Mouse (Mus musculus): ENCODE results near the gene Luc7l. TPM values are rescaled to one million over a fixed set of nuclear protein-coding genes. Genes with fewer than 3 reads are reported as not detected.

Luc7l gene
- polyA plus RNA-seq (2015; fragmentation: Nextera tagmentation; extraction: Ambion mirVana): 87.0 and 99.9 TPM in 2 replicates

DNA sequence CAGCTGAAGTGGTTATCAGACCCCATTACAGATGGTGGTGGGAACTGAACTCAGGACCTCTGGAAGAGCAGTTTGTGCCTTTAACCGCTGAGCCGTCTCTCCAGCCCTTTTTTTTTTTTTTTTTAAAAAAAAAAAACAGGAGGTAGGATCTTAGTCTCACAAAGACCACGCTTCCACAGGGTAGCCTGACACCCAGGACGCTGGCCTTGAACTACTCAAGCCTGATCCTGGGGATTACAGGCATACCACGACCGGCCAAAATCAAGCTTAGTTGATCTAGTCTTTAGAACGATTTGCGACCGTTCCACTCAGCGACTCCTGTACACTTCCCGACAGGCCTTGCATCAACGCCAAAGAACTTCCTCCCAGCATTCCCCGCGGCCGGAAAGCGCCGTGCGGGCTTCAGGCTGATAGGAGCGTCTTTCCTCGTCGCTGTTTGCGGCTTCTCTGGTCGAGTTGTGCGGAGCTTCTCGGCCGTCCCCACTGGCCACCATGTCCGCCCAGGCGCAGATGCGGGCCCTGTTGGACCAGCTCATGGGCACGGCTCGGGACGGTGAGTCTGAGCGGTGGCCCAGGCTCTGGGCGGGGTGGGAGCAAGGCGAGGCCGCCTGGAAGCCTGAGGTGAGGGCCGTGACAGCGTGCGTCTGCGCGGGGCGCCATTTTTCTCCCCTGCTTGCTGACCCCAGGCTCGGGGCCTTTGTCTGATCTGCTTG, at the start of gene Luc7l:
Gene Luc7l (plus strand): TSS at position 358 of the 713 bp plus-strand sequence.
- Histone ChIP-seq H3K27me3 (replicated peaks; ENCODE audit: control insufficient read depth, insufficient read depth, low read length) (no peaks in the 10 kb centered on the region), H3K4me3 (ENCODE audit: low read length) (peak within 1 kb of the TSS; percentile 95), H3K4me2 (ENCODE audit: low read length) (peak within 1 kb of the TSS; percentile 62), H3K9me3 (ENCODE audit: control insufficient read depth, low read length) (no peaks in the 10 kb centered on the region), H3K4me1 (ENCODE audit: control insufficient read depth, insufficient read depth, low read depth, low read length) (peaks cover 13% of the 10 kb centered on the region), H3K27ac (ENCODE audit: low read depth, low read length) (peak within 1 kb of the TSS; percentile 98), H3K9ac (ENCODE audit: low read depth, low read length) (peak within 1 kb of the TSS; percentile 97), H3K36me3 (ENCODE audit: control insufficient read depth, insufficient read depth, low read length) (peaks cover 7% of the 10 kb centered on the region)
- under 1% methylated on average over 41 of the region's 43 CpGs for WGBS
- peak; percentile 98 for ATAC-seq

DNA sequence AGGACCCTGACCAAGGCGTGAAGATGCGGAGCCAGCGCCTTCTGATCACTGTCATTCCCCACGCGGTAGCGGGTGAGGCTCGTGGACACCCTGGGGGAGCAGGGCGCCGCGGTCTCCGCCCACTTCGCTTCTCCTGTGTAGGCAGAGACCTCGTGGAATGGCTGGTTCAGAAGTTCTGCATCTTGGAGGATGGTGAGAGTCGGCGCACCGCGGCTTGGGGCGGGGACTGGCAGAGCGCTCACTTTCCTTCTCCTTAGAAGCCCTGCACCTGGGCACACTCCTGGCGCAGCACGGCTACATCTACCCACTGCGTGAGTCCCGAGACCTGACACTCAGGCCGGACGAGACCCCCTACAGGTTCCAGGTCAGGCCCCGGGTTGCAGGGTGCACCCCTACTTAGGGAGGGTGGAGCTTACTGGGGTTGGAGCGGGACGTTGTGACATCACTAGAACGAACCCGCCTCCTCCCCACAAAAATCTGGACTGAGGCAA, 49.3 kb upstream of the Luc7l start:
- peaks cover 10% of the 10 kb centered on the region for H3K27me3 ChIP-seq (replicated peaks; ENCODE audit: control insufficient read depth, insufficient read depth, low read length)
- H3K9ac ChIP-seq (ENCODE audit: low read depth, low read length): peak overlapping the region; percentile 65
- H3K27ac ChIP-seq (ENCODE audit: low read depth, low read length): no peak overlapping the region
- peaks cover 20% of the 10 kb centered on the region for H3K4me1 ChIP-seq (ENCODE audit: control insufficient read depth, insufficient read depth, low read depth, low read length)
- H3K4me2 ChIP-seq (ENCODE audit: low read length): peak overlapping the region; percentile 92
- H3K36me3 ChIP-seq (ENCODE audit: control insufficient read depth, insufficient read depth, low read length): no peaks in the 10 kb centered on the region; the same call in 1 of the 2 replicates
- H3K4me3 ChIP-seq (ENCODE audit: low read length): peak overlapping the region; percentile 53
- WGBS: under 1% methylated on average over 30 of the region's 30 CpGs
- H3K9me3 ChIP-seq (ENCODE audit: control insufficient read depth, low read length): no peaks in the 10 kb centered on the region
- peak; percentile 31; the same call in 1 of the 2 replicates for ATAC-seq

DNA sequence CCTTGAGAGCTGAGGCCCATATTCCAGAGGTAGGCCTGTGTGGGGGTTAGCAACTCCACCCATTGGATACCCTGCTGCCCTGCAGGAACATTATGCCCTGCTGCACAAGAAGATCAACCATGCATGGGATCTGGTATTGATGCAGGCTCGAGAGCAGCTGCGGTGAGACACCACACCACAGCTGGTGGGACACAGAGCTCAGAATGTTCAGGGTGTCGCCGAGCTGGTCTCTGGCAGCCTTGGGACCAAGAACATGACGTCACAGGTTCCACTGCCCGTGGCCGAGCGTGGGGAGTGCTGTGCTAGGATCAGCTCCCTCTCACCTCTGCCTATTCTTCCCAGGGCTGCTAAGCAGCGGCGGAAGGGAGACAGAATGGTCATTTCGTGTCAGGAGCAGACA, 47.9 kb upstream of the Luc7l start:
- 33% methylated on average over 11 of the region's 11 CpGs for WGBS
- H3K27me3 ChIP-seq (replicated peaks; ENCODE audit: control insufficient read depth, insufficient read depth, low read length): peaks cover 9% of the 10 kb centered on the region
- ATAC-seq: no peak

DNA sequence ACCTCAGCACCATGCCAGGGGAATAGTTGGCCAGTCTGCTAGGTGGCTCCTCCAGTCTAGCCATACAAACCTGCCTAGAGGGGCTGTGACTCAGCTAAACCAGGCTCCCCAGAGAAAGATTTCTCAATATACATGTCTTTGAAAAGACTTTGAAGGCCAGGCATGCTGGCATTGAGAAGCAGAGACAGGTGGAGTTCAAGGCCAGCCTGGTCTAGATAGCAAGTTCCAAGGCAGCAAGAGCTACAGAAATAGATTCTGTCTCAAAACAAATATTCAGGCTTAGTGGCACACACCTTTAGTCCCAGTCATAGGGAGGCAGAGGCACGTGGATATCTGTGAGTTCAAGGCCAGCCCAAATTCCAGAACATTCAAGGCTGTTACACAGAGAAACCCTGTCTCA, 46.3 kb upstream of the Luc7l start:
- Histone ChIP-seq H3K4me2 (ENCODE audit: low read length) (no peak overlapping the region), H3K4me3 (ENCODE audit: low read length) (no peak overlapping the region), H3K9me3 (ENCODE audit: control insufficient read depth, low read length) (no peaks in the 10 kb centered on the region), H3K27me3 (replicated peaks; ENCODE audit: control insufficient read depth, insufficient read depth, low read length) (peaks cover 6% of the 10 kb centered on the region), H3K36me3 (ENCODE audit: control insufficient read depth, insufficient read depth, low read length) (no peaks in the 10 kb centered on the region), H3K27ac (ENCODE audit: low read depth, low read length) (no peak overlapping the region), H3K4me1 (ENCODE audit: control insufficient read depth, insufficient read depth, low read depth, low read length) (peaks cover 10% of the 10 kb centered on the region), H3K9ac (ENCODE audit: low read depth, low read length) (no peak overlapping the region)
- no peak for ATAC-seq
- 52% methylated on average over 1 of the region's 1 CpGs for WGBS

More for the DNA sequence above, 47.9 kb upstream of the Luc7l start:
- no peaks in the 10 kb centered on the region for H3K9me3 ChIP-seq (ENCODE audit: control insufficient read depth, low read length)
- H3K9ac ChIP-seq (ENCODE audit: low read depth, low read length): no peak overlapping the region
- peaks cover 20% of the 10 kb centered on the region for H3K4me1 ChIP-seq (ENCODE audit: control insufficient read depth, insufficient read depth, low read depth, low read length)
- no peak overlapping the region for H3K4me3 ChIP-seq (ENCODE audit: low read length)
- no peak overlapping the region for H3K4me2 ChIP-seq (ENCODE audit: low read length)
- H3K36me3 ChIP-seq (ENCODE audit: control insufficient read depth, insufficient read depth, low read length): no peaks in the 10 kb centered on the region
- no peak overlapping the region for H3K27ac ChIP-seq (ENCODE audit: low read depth, low read length)

DNA sequence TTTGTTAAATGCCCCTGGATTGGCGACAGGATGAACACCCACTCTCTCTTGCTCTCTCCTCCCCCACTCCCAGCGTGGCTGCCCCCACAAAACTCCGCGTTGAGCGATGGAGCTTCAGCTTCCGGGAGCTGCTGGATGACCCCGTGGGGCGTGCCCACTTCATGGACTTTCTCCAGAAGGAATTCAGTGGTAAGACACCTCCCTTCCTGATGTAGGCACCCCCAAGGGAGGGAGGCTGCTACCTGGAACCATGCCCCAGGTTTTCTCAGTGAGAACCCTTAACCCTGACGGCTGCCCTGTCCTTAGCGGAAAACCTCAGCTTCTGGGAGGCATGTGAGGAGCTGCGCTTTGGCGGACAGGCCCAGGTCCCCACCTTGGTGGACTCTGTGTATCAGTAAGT, 45.0 kb upstream of the Luc7l start, which contains the start of gene Arhgdig:
Gene Arhgdig (minus strand): TSS at position 101 of the 400 bp plus-strand sequence.
- ATAC-seq: no peak
- no peak within 1 kb of the TSS for H3K4me3 ChIP-seq (ENCODE audit: low read length)
- no peak within 1 kb of the TSS for H3K27ac ChIP-seq (ENCODE audit: low read depth, low read length)
- H3K27me3 ChIP-seq (replicated peaks; ENCODE audit: control insufficient read depth, insufficient read depth, low read length): peaks cover 2% of the 10 kb centered on the region
- peaks cover 9% of the 10 kb centered on the region for H3K4me1 ChIP-seq (ENCODE audit: control insufficient read depth, insufficient read depth, low read depth, low read length)
- no peaks in the 10 kb centered on the region for H3K9me3 ChIP-seq (ENCODE audit: control insufficient read depth, low read length)
- no peak within 1 kb of the TSS for H3K4me2 ChIP-seq (ENCODE audit: low read length)
- H3K9ac ChIP-seq (ENCODE audit: low read depth, low read length): no peak within 1 kb of the TSS
- 87% methylated on average over 12 of the region's 12 CpGs for WGBS
- no peaks in the 10 kb centered on the region for H3K36me3 ChIP-seq (ENCODE audit: control insufficient read depth, insufficient read depth, low read length)

DNA sequence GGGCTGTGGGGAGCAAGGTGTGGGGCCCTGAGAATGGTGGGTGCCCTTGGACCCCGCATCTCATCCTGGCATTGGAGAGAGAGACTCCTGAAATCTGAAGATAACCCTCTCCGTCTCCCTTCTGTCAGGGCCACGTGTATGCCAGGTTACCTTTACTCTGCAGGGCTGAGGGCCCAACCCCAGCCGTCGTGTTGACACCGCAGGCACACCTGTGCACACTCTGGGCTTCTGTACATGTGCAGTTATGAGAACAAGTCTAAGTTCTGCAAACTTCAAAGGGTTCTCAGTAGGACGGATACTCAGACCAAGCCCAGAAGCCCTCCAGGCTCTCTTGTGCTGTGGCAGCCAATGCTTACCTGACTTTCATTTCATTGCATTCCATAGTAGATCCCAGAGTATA, 40.5 kb upstream of the Luc7l start:
- no peak overlapping the region for H3K4me2 ChIP-seq (ENCODE audit: low read length)
- no peak overlapping the region for H3K4me3 ChIP-seq (ENCODE audit: low read length)
- H3K36me3 ChIP-seq (ENCODE audit: control insufficient read depth, insufficient read depth, low read length): no peaks in the 10 kb centered on the region
- no peak overlapping the region for H3K27ac ChIP-seq (ENCODE audit: low read depth, low read length)
- H3K4me1 ChIP-seq (ENCODE audit: control insufficient read depth, insufficient read depth, low read depth, low read length): no peaks in the 10 kb centered on the region
- 92% methylated on average over 7 of the region's 7 CpGs for WGBS
- no peak overlapping the region for H3K9ac ChIP-seq (ENCODE audit: low read depth, low read length)
- no peaks in the 10 kb centered on the region for H3K27me3 ChIP-seq (replicated peaks; ENCODE audit: control insufficient read depth, insufficient read depth, low read length)
- no peaks in the 10 kb centered on the region for H3K9me3 ChIP-seq (ENCODE audit: control insufficient read depth, low read length)
- ATAC-seq: no peak

DNA sequence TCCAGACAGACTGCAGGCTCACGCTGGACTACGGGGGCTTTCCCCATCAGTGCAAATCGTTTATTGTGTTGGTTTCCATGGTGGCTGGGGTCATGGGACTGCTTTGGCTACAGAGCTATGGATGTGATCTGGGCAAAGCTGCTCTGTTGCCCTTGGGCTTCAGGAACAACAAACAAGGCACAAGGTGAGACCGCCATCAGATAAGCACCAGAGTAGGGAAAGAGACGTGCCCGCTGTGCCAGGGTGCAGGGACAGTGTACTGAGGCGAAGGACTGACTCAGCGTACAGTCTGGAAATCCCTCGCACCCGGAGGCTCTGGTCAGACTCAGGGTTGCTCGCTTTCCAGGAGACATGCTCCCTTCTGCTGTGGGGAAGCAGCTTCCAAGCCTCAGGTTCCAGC, 40.0 kb upstream of the Luc7l start:
- no peaks in the 10 kb centered on the region for H3K27me3 ChIP-seq (replicated peaks; ENCODE audit: control insufficient read depth, insufficient read depth, low read length)
- WGBS: 82% methylated on average over 11 of the region's 11 CpGs
- ATAC-seq: no peak
- no peaks in the 10 kb centered on the region for H3K9me3 ChIP-seq (ENCODE audit: control insufficient read depth, low read length)
- no peak overlapping the region for H3K27ac ChIP-seq (ENCODE audit: low read depth, low read length)
- H3K4me2 ChIP-seq (ENCODE audit: low read length): no peak overlapping the region
- no peak overlapping the region for H3K9ac ChIP-seq (ENCODE audit: low read depth, low read length)
- H3K4me1 ChIP-seq (ENCODE audit: control insufficient read depth, insufficient read depth, low read depth, low read length): no peaks in the 10 kb centered on the region
- H3K36me3 ChIP-seq (ENCODE audit: control insufficient read depth, insufficient read depth, low read length): no peaks in the 10 kb centered on the region
- H3K4me3 ChIP-seq (ENCODE audit: low read length): no peak overlapping the region

DNA sequence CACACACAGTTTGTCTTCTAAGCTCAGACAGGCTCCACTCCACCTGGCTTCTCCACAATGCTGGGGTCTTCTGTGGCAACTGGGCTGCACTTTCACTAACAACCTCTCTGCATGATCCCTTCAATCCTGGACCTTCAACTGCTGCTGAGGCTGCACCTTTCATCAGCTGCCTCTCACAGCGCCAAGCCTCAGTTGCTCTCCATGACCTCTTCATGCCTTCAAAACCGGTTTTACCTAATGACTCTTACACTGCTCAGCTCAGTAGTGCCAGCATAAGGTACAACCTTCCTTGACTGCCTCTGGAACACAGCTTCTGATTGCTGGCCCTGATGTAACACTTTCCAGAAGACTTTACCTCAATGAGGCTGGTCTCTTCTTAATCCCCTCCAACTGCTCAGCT, 31.2 kb upstream of the Luc7l start:
- no peak overlapping the region for H3K4me3 ChIP-seq (ENCODE audit: low read length)
- no peaks in the 10 kb centered on the region for H3K4me1 ChIP-seq (ENCODE audit: control insufficient read depth, insufficient read depth, low read depth, low read length)
- peaks cover 5% of the 10 kb centered on the region; the same call in 1 of the 2 replicates for H3K36me3 ChIP-seq (ENCODE audit: control insufficient read depth, insufficient read depth, low read length)
- H3K9me3 ChIP-seq (ENCODE audit: control insufficient read depth, low read length): no peaks in the 10 kb centered on the region
- no peak overlapping the region for H3K4me2 ChIP-seq (ENCODE audit: low read length)
- no peak overlapping the region for H3K9ac ChIP-seq (ENCODE audit: low read depth, low read length)
- no peak overlapping the region for H3K27ac ChIP-seq (ENCODE audit: low read depth, low read length)
- H3K27me3 ChIP-seq (replicated peaks; ENCODE audit: control insufficient read depth, insufficient read depth, low read length): no peaks in the 10 kb centered on the region
- 76% methylated on average over 2 of the region's 2 CpGs for WGBS
- ATAC-seq: no peak

DNA sequence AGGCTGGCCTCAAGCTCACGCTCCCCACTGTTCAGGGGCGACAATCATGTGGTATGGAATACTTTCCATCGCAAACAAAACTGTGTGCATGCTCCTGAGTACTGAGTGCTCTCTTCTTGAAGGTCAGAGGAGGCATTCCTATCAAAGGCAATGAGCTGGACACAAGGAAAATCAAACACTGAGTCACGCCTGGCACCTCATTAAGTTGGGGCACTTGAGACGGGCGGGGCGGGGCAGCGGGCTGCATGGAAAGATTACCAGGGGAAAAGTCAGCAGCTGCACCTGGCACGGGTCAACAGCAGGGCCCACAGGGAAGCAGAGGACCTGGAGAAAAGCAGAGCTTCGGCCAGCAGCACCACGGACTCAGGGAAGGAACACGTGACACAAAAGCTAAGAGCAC, 27.5 kb upstream of the Luc7l start:
- H3K4me1 ChIP-seq (ENCODE audit: control insufficient read depth, insufficient read depth, low read depth, low read length): no peaks in the 10 kb centered on the region
- H3K36me3 ChIP-seq (ENCODE audit: control insufficient read depth, insufficient read depth, low read length): no peaks in the 10 kb centered on the region
- H3K4me3 ChIP-seq (ENCODE audit: low read length): no peak overlapping the region
- no peak for ATAC-seq
- no peak overlapping the region for H3K9ac ChIP-seq (ENCODE audit: low read depth, low read length)
- no peaks in the 10 kb centered on the region for H3K27me3 ChIP-seq (replicated peaks; ENCODE audit: control insufficient read depth, insufficient read depth, low read length)
- no peaks in the 10 kb centered on the region for H3K9me3 ChIP-seq (ENCODE audit: control insufficient read depth, low read length)
- WGBS: 90% methylated on average over 12 of the region's 12 CpGs
- no peak overlapping the region for H3K4me2 ChIP-seq (ENCODE audit: low read length)
- no peak overlapping the region for H3K27ac ChIP-seq (ENCODE audit: low read depth, low read length)
